Mouse (Mus musculus): Measurements from ENCODE around the gene Apbb2. TPM values are rescaled to one million over a fixed set of nuclear protein-coding genes. Genes with fewer than 3 reads are reported as not detected.

Gene Apbb2
- polyA plus RNA-seq, 1 experiment from 2014 or later, result 39.5 TPM

- H3K36me3 ChIP-seq (ENCODE audit: control insufficient read depth, insufficient read depth, low read length), result no peaks in the 10 kb centered on the region
- H3K4me2 ChIP-seq (replicated peaks; ENCODE audit: low read depth, low read length), result no peak overlapping the region
- no peak overlapping the region for H3K9ac ChIP-seq (replicated peaks; ENCODE audit: low read depth, low read length)
- no peak; the same call in 1 of the 2 replicates for ATAC-seq (ENCODE audit: insufficient number of reproducible peaks, insufficient read depth, low FRiP score, low read depth)
- H3K4me3 ChIP-seq (ENCODE audit: low read depth, low read length), result no peak overlapping the region
- no peaks in the 10 kb centered on the region for H3K27me3 ChIP-seq (ENCODE audit: control insufficient read depth, insufficient read depth, low read length)
- H3K27ac ChIP-seq (ENCODE audit: low read length), result peak overlapping the region; percentile 52; the same call in 1 of the 2 replicates
- no peaks in the 10 kb centered on the region for H3K9me3 ChIP-seq (ENCODE audit: control insufficient read depth, low read depth, low read length)
- H3K4me1 ChIP-seq (ENCODE audit: control insufficient read depth, insufficient read depth, low read length), result peaks cover 12% of the 10 kb centered on the region
Measured at GRCm38 (mm10) chr5:66553933-66554332, 64.7 kb downstream of the Apbb2 start.

GRCm38 (mm10) chr5:66552246-66552645 lies 66.3 kb downstream of the Apbb2 start:
- no peak for ATAC-seq (ENCODE audit: insufficient number of reproducible peaks, insufficient read depth, low FRiP score, low read depth)
- Histone ChIP-seq H3K9ac (replicated peaks; ENCODE audit: low read depth, low read length) (no peak overlapping the region), H3K36me3 (ENCODE audit: control insufficient read depth, insufficient read depth, low read length) (no peaks in the 10 kb centered on the region), H3K4me1 (ENCODE audit: control insufficient read depth, insufficient read depth, low read length) (peaks cover 16% of the 10 kb centered on the region), H3K4me3 (ENCODE audit: low read depth, low read length) (no peak overlapping the region), H3K27ac (ENCODE audit: low read length) (no peak overlapping the region), H3K4me2 (replicated peaks; ENCODE audit: low read depth, low read length) (no peak overlapping the region), H3K27me3 (ENCODE audit: control insufficient read depth, insufficient read depth, low read length) (no peaks in the 10 kb centered on the region), H3K9me3 (ENCODE audit: control insufficient read depth, low read depth, low read length) (peaks cover 4% of the 10 kb centered on the region; the same call in 1 of the 2 replicates)
- 64% methylated on average over 9 of the region's 9 CpGs for WGBS

- H3K4me3 ChIP-seq (ENCODE audit: low read depth, low read length), result no peak overlapping the region
- peaks cover 4% of the 10 kb centered on the region; the same call in 1 of the 2 replicates for H3K9me3 ChIP-seq (ENCODE audit: control insufficient read depth, low read depth, low read length)
- H3K4me2 ChIP-seq (replicated peaks; ENCODE audit: low read depth, low read length), result no peak overlapping the region
- no peaks in the 10 kb centered on the region for H3K27me3 ChIP-seq (ENCODE audit: control insufficient read depth, insufficient read depth, low read length)
- 86% methylated on average over 5 of the region's 5 CpGs for WGBS
- H3K4me1 ChIP-seq (ENCODE audit: control insufficient read depth, insufficient read depth, low read length), result peaks cover 21% of the 10 kb centered on the region
- no peak overlapping the region for H3K27ac ChIP-seq (ENCODE audit: low read length)
- no peak for ATAC-seq (ENCODE audit: insufficient number of reproducible peaks, insufficient read depth, low FRiP score, low read depth)
- H3K36me3 ChIP-seq (ENCODE audit: control insufficient read depth, insufficient read depth, low read length), result no peaks in the 10 kb centered on the region
- H3K9ac ChIP-seq (replicated peaks; ENCODE audit: low read depth, low read length), result no peak overlapping the region
Measured at GRCm38 (mm10) chr5:66550292-66550691, 68.3 kb downstream of the Apbb2 start.

- Histone ChIP-seq H3K27me3 (ENCODE audit: control insufficient read depth, insufficient read depth, low read length) (no peaks in the 10 kb centered on the region), H3K36me3 (ENCODE audit: control insufficient read depth, insufficient read depth, low read length) (no peaks in the 10 kb centered on the region), H3K9me3 (ENCODE audit: control insufficient read depth, low read depth, low read length) (peaks cover 4% of the 10 kb centered on the region; the same call in 1 of the 2 replicates), H3K27ac (ENCODE audit: low read length) (no peak overlapping the region), H3K4me2 (replicated peaks; ENCODE audit: low read depth, low read length) (no peak overlapping the region), H3K4me1 (ENCODE audit: control insufficient read depth, insufficient read depth, low read length) (peaks cover 21% of the 10 kb centered on the region), H3K9ac (replicated peaks; ENCODE audit: low read depth, low read length) (no peak overlapping the region), H3K4me3 (ENCODE audit: low read depth, low read length) (no peak overlapping the region)
- no peak for ATAC-seq (ENCODE audit: insufficient number of reproducible peaks, insufficient read depth, low FRiP score, low read depth)
- WGBS, result 45% methylated on average over 1 of the region's 1 CpGs
Measured at GRCm38 (mm10) chr5:66549691-66550090, 68.9 kb downstream of the Apbb2 start.

- H3K9me3 ChIP-seq (ENCODE audit: control insufficient read depth, low read depth, low read length), result peaks cover 4% of the 10 kb centered on the region; the same call in 1 of the 2 replicates
- 48% methylated on average over 12 of the region's 12 CpGs for WGBS
- no peak overlapping the region for H3K4me2 ChIP-seq (replicated peaks; ENCODE audit: low read depth, low read length)
- H3K4me1 ChIP-seq (ENCODE audit: control insufficient read depth, insufficient read depth, low read length), result peaks cover 9% of the 10 kb centered on the region; the same call in 1 of the 2 replicates
- H3K27ac ChIP-seq (ENCODE audit: low read length), result no peak overlapping the region
- ATAC-seq (ENCODE audit: insufficient number of reproducible peaks, insufficient read depth, low FRiP score, low read depth), result no peak; the same call in 1 of the 2 replicates
- H3K36me3 ChIP-seq (ENCODE audit: control insufficient read depth, insufficient read depth, low read length), result no peaks in the 10 kb centered on the region
- H3K27me3 ChIP-seq (ENCODE audit: control insufficient read depth, insufficient read depth, low read length), result no peaks in the 10 kb centered on the region
- no peak overlapping the region for H3K4me3 ChIP-seq (ENCODE audit: low read depth, low read length)
- H3K9ac ChIP-seq (replicated peaks; ENCODE audit: low read depth, low read length), result no peak overlapping the region
Measured at GRCm38 (mm10) chr5:66546969-66547511, 71.5 kb downstream of the Apbb2 start.

GRCm38 (mm10) chr5:66545573-66546141 lies 72.9 kb downstream of the Apbb2 start:
- 73% methylated on average over 10 of the region's 10 CpGs for WGBS
- H3K27ac ChIP-seq (ENCODE audit: low read length), result no peak overlapping the region
- 0 out of 2 replicates have a peak, but pooled peaks have one; percentile 33 for ATAC-seq (ENCODE audit: insufficient number of reproducible peaks, insufficient read depth, low FRiP score, low read depth)
- H3K9me3 ChIP-seq (ENCODE audit: control insufficient read depth, low read depth, low read length), result peaks cover 4% of the 10 kb centered on the region; the same call in 1 of the 2 replicates
- H3K27me3 ChIP-seq (ENCODE audit: control insufficient read depth, insufficient read depth, low read length), result no peaks in the 10 kb centered on the region
- no peak overlapping the region for H3K9ac ChIP-seq (replicated peaks; ENCODE audit: low read depth, low read length)
- peaks cover 9% of the 10 kb centered on the region; the same call in 1 of the 2 replicates for H3K4me1 ChIP-seq (ENCODE audit: control insufficient read depth, insufficient read depth, low read length)
- H3K4me2 ChIP-seq (replicated peaks; ENCODE audit: low read depth, low read length), result no peak overlapping the region
- no peak overlapping the region for H3K4me3 ChIP-seq (ENCODE audit: low read depth, low read length)
- H3K36me3 ChIP-seq (ENCODE audit: control insufficient read depth, insufficient read depth, low read length), result no peaks in the 10 kb centered on the region

- ATAC-seq (ENCODE audit: insufficient number of reproducible peaks, insufficient read depth, low FRiP score, low read depth), result no peak
- Histone ChIP-seq H3K27ac (ENCODE audit: low read length) (no peak overlapping the region), H3K27me3 (ENCODE audit: control insufficient read depth, insufficient read depth, low read length) (no peaks in the 10 kb centered on the region), H3K9me3 (ENCODE audit: control insufficient read depth, low read depth, low read length) (peaks cover 3% of the 10 kb centered on the region; the same call in 1 of the 2 replicates), H3K4me3 (ENCODE audit: low read depth, low read length) (no peak overlapping the region), H3K4me2 (replicated peaks; ENCODE audit: low read depth, low read length) (no peak overlapping the region), H3K9ac (replicated peaks; ENCODE audit: low read depth, low read length) (no peak overlapping the region), H3K4me1 (ENCODE audit: control insufficient read depth, insufficient read depth, low read length) (peaks cover 9% of the 10 kb centered on the region; the same call in 1 of the 2 replicates), H3K36me3 (ENCODE audit: control insufficient read depth, insufficient read depth, low read length) (no peaks in the 10 kb centered on the region)
- 81% methylated on average over 6 of the region's 6 CpGs for WGBS
Measured at GRCm38 (mm10) chr5:66543761-66544160, 74.8 kb downstream of the Apbb2 start.

- 82% methylated on average over 6 of the region's 6 CpGs for WGBS
- H3K27ac ChIP-seq (ENCODE audit: low read length), result no peak overlapping the region
- no peaks in the 10 kb centered on the region for H3K27me3 ChIP-seq (ENCODE audit: control insufficient read depth, insufficient read depth, low read length)
- H3K9me3 ChIP-seq (ENCODE audit: control insufficient read depth, low read depth, low read length), result no peaks in the 10 kb centered on the region
- H3K4me3 ChIP-seq (ENCODE audit: low read depth, low read length), result no peak overlapping the region
- no peaks in the 10 kb centered on the region for H3K36me3 ChIP-seq (ENCODE audit: control insufficient read depth, insufficient read depth, low read length)
- H3K4me2 ChIP-seq (replicated peaks; ENCODE audit: low read depth, low read length), result no peak overlapping the region
- H3K9ac ChIP-seq (replicated peaks; ENCODE audit: low read depth, low read length), result no peak overlapping the region
- no peak for ATAC-seq (ENCODE audit: insufficient number of reproducible peaks, insufficient read depth, low FRiP score, low read depth)
- peaks cover 9% of the 10 kb centered on the region; the same call in 1 of the 2 replicates for H3K4me1 ChIP-seq (ENCODE audit: control insufficient read depth, insufficient read depth, low read length)
Measured at GRCm38 (mm10) chr5:66543344-66543743, 75.2 kb downstream of the Apbb2 start.

Measured in stomach, embryonic 14.5 days (tissue).